Mouse (Mus musculus): ENCODE data around the gene Hdac1. TPM values are rescaled to one million over a fixed set of nuclear protein-coding genes. Genes with fewer than 3 reads are reported as not detected.

Gene Hdac1
- polyA plus RNA-seq, 1 experiment: 123 TPM

DNA sequence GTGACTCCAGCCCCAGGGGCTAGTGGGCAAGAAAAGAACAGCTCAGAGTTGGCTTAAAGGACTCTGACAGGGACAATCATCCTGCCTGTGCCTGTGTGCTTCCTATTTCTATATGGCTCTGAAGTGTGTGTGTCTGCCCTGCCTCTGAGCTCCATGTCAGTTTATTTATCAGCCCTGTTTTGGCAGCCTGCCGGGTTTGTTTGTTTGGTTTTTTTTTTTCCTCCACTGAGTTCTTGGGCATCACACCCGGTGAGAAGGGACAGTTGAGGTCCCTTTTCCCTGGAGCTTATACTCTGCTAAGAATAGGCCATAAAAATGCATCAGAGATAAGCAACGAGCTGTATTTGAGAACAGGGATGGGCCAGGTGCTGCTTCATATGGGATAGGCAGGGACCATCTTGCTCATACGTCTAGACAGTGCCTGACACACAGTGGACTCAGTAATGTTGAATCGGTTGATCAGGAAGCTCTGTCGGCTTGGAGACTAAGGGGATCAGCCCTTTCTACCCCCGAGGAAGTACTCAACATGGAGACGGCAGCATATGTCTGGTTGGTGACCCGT lies 40.1 kb downstream of the Hdac1 start:
- H3K36me3 ChIP-seq (ENCODE audit: control insufficient read depth, insufficient read depth, low read length): no peaks in the 10 kb centered on the region
- TF ChIP-seq POLR2A (IDR thresholded peaks at IDR 0.05; ENCODE audit: control insufficient read depth, low read depth, low read length) (no peak), CTCF (IDR thresholded peaks at IDR 0.05; ENCODE audit: control insufficient read depth, insufficient read depth, insufficient replicate concordance, low read depth, low read length) (no peak)
- H3K27ac ChIP-seq (ENCODE audit: control insufficient read depth, insufficient read depth, low read depth, low read length): no peak overlapping the region
- H3K27me3 ChIP-seq (ENCODE audit: control insufficient read depth, insufficient read depth, low read length): no peaks in the 10 kb centered on the region
- H3K4me1 ChIP-seq (ENCODE audit: control insufficient read depth, insufficient read depth, low read length): peaks cover 24% of the 10 kb centered on the region
- H3K4me3 ChIP-seq (ENCODE audit: control insufficient read depth, low read depth, low read length): no peak overlapping the region

GRCm38 (mm10) chr4:129500607-129501566 lies 41.6 kb downstream of the Hdac1 start:
- TF ChIP-seq CTCF (IDR thresholded peaks at IDR 0.05; ENCODE audit: control insufficient read depth, insufficient read depth, insufficient replicate concordance, low read depth, low read length) (no peak), POLR2A (IDR thresholded peaks at IDR 0.05; ENCODE audit: control insufficient read depth, low read depth, low read length) (peak; percentile 54; the same call in 1 of the 2 replicates)
- Histone ChIP-seq H3K36me3 (ENCODE audit: control insufficient read depth, insufficient read depth, low read length) (no peaks in the 10 kb centered on the region), H3K27ac (ENCODE audit: control insufficient read depth, insufficient read depth, low read depth, low read length) (peak overlapping the region; percentile 94), H3K4me3 (ENCODE audit: control insufficient read depth, low read depth, low read length) (peak overlapping the region; percentile 90), H3K27me3 (ENCODE audit: control insufficient read depth, insufficient read depth, low read length) (no peaks in the 10 kb centered on the region), H3K4me1 (ENCODE audit: control insufficient read depth, insufficient read depth, low read length) (peaks cover 24% of the 10 kb centered on the region)

GRCm38 (mm10) chr4:129500017-129500416 lies 42.5 kb downstream of the Hdac1 start:
- Histone ChIP-seq H3K4me1 (ENCODE audit: control insufficient read depth, insufficient read depth, low read length) (peaks cover 24% of the 10 kb centered on the region), H3K36me3 (ENCODE audit: control insufficient read depth, insufficient read depth, low read length) (no peaks in the 10 kb centered on the region), H3K27ac (ENCODE audit: control insufficient read depth, insufficient read depth, low read depth, low read length) (peak overlapping the region; percentile 94), H3K27me3 (ENCODE audit: control insufficient read depth, insufficient read depth, low read length) (no peaks in the 10 kb centered on the region), H3K4me3 (ENCODE audit: control insufficient read depth, low read depth, low read length) (peak overlapping the region; percentile 90; the same call in 1 of the 2 replicates)
- TF ChIP-seq POLR2A (IDR thresholded peaks at IDR 0.05; ENCODE audit: control insufficient read depth, low read depth, low read length): no peak
- TF ChIP-seq CTCF (IDR thresholded peaks at IDR 0.05; ENCODE audit: control insufficient read depth, insufficient read depth, insufficient replicate concordance, low read depth, low read length): no peak

- peaks cover 21% of the 10 kb centered on the region for H3K4me1 ChIP-seq (ENCODE audit: control insufficient read depth, insufficient read depth, low read length)
- TF ChIP-seq CTCF (IDR thresholded peaks at IDR 0.05; ENCODE audit: control insufficient read depth, insufficient read depth, insufficient replicate concordance, low read depth, low read length) (no peak), POLR2A (IDR thresholded peaks at IDR 0.05; ENCODE audit: control insufficient read depth, low read depth, low read length) (no peak)
- no peak overlapping the region for H3K4me3 ChIP-seq (ENCODE audit: control insufficient read depth, low read depth, low read length)
- H3K27ac ChIP-seq (ENCODE audit: control insufficient read depth, insufficient read depth, low read depth, low read length): peak overlapping the region; percentile 63; the same call in 1 of the 2 replicates
- H3K36me3 ChIP-seq (ENCODE audit: control insufficient read depth, insufficient read depth, low read length): no peaks in the 10 kb centered on the region
- no peaks in the 10 kb centered on the region for H3K27me3 ChIP-seq (ENCODE audit: control insufficient read depth, insufficient read depth, low read length)
Observed at GRCm38 (mm10) chr4:129498941-129499340, 43.6 kb downstream of the Hdac1 start.

- Histone ChIP-seq H3K4me3 (ENCODE audit: control insufficient read depth, low read depth, low read length) (no peak overlapping the region), H3K4me1 (ENCODE audit: control insufficient read depth, insufficient read depth, low read length) (peaks cover 17% of the 10 kb centered on the region), H3K36me3 (ENCODE audit: control insufficient read depth, insufficient read depth, low read length) (no peaks in the 10 kb centered on the region), H3K27me3 (ENCODE audit: control insufficient read depth, insufficient read depth, low read length) (no peaks in the 10 kb centered on the region), H3K27ac (ENCODE audit: control insufficient read depth, insufficient read depth, low read depth, low read length) (peak overlapping the region; percentile 45; the same call in 1 of the 2 replicates)
- TF ChIP-seq POLR2A (IDR thresholded peaks at IDR 0.05; ENCODE audit: control insufficient read depth, low read depth, low read length) (no peak), CTCF (IDR thresholded peaks at IDR 0.05; ENCODE audit: control insufficient read depth, insufficient read depth, insufficient replicate concordance, low read depth, low read length) (no peak)
Observed at GRCm38 (mm10) chr4:129496631-129497030, 45.9 kb downstream of the Hdac1 start.

GRCm38 (mm10) chr4:129495672-129496562 lies 46.6 kb downstream of the Hdac1 start:
- peaks cover 19% of the 10 kb centered on the region for H3K4me1 ChIP-seq (ENCODE audit: control insufficient read depth, insufficient read depth, low read length)
- TF ChIP-seq CTCF (IDR thresholded peaks at IDR 0.05; ENCODE audit: control insufficient read depth, insufficient read depth, insufficient replicate concordance, low read depth, low read length) (peak; percentile 26; the same call in 1 of the 2 replicates), POLR2A (IDR thresholded peaks at IDR 0.05; ENCODE audit: control insufficient read depth, low read depth, low read length) (no peak)
- peak overlapping the region; percentile 45 for H3K27ac ChIP-seq (ENCODE audit: control insufficient read depth, insufficient read depth, low read depth, low read length)
- no peaks in the 10 kb centered on the region for H3K36me3 ChIP-seq (ENCODE audit: control insufficient read depth, insufficient read depth, low read length)
- H3K27me3 ChIP-seq (ENCODE audit: control insufficient read depth, insufficient read depth, low read length): no peaks in the 10 kb centered on the region
- H3K4me3 ChIP-seq (ENCODE audit: control insufficient read depth, low read depth, low read length): no peak overlapping the region
